Comparison of ENCODE assay signal across 24 mouse cellular contexts in the genomic region with DNA sequence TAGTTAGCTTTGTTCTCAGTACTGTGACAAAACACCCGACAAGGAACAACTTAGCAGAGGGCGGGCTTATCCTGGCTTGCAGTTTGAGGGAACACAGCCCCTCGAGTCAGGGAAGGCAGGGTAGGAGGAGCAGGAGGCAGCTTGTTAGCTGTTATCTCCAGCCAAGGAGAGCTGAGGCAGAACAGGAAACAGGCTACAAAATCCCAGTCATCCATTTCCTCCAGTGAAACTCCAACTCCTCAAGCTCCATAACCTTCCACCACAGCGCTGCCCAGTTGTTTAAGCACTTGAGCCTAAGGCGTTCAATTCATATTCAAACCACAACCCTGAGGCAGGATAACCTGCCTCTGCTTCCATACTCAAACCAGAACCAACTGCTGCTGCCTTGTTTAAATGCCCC.
"Had no signal": no experiment of that assay in that cellular context is flagged by ENCODE, and none has a peak within 500 bp of the region (broad histone marks: within the 10 kb centered on the region; RNA-seq: fewer than 3 reads in every experiment).

No protein-coding gene starts in this region.

- H3K4me1 ChIP-seq: heart, embryonic 13.5 days; heart, embryonic 15.5 days; hindbrain, embryonic 10.5 days; hindbrain, embryonic 12.5 days; liver, embryonic 13.5 days; liver, embryonic 15.5 days had no signal

- H3K27me3 ChIP-seq: heart, embryonic 13.5 days; heart, embryonic 15.5 days; hindbrain, embryonic 12.5 days; limb, embryonic 12.5 days; liver, embryonic 13.5 days; liver, embryonic 15.5 days had no signal

- H3K36me3 ChIP-seq: heart, embryonic 13.5 days; heart, embryonic 15.5 days; hindbrain, embryonic 10.5 days; hindbrain, embryonic 12.5 days; limb, embryonic 10.5 days; limb, embryonic 12.5 days; liver, embryonic 13.5 days; liver, embryonic 15.5 days had no signal

- ATAC-seq: hindbrain, embryonic 16.5 days; intestine, embryonic 16.5 days; liver, postnatal 0 days had no signal

- H3K9ac ChIP-seq: heart, embryonic 13.5 days; heart, embryonic 15.5 days; hindbrain, embryonic 12.5 days; hindbrain, embryonic 14.5 days; limb, embryonic 12.5 days; liver, embryonic 13.5 days; liver, embryonic 15.5 days; liver, postnatal 0 days had no signal

- H3K9me3 ChIP-seq: heart, embryonic 13.5 days; heart, embryonic 15.5 days; hindbrain, embryonic 10.5 days; hindbrain, embryonic 12.5 days; limb, embryonic 10.5 days; limb, embryonic 12.5 days; liver, embryonic 13.5 days; liver, embryonic 15.5 days had no signal

- DNase-seq: gastrocnemius, adult 2 months; gastrocnemius, postnatal 10 days; gastrocnemius, postnatal 25 days; heart, postnatal 14 days; heart, postnatal 36 days; kidney, adult 18-20 months; kidney, adult 8-10 months; kidney, postnatal 10 days; kidney, postnatal 25 days; kidney, postnatal 4 days; liver; liver, embryonic 13.5 days; liver, postnatal 0 days had no signal

- H3K4me3 ChIP-seq: gastrocnemius, adult 2 months; heart, embryonic 13.5 days; heart, embryonic 15.5 days; hindbrain, embryonic 10.5 days; hindbrain, embryonic 12.5 days; left cerebral cortex, adult 2 months; limb, embryonic 10.5 days; limb, embryonic 12.5 days; liver, embryonic 13.5 days; liver, embryonic 15.5 days had no signal

- H3K27ac ChIP-seq: gastrocnemius, adult 2 months; heart, embryonic 13.5 days; heart, embryonic 15.5 days; hindbrain, embryonic 10.5 days; hindbrain, embryonic 12.5 days; hindbrain, embryonic 14.5 days; left cerebral cortex, adult 2 months; limb, embryonic 10.5 days; limb, embryonic 12.5 days; liver, embryonic 13.5 days; liver, embryonic 15.5 days had no signal
